Mouse (Mus musculus) liver, adult 2 months (tissue): ENCODE results near the gene Cox15. TPM values are rescaled to one million over a fixed set of nuclear protein-coding genes. Genes with fewer than 3 reads are reported as not detected.

Source experiments
- DNase-seq: peaks from one replicate; pipeline ENCODE4 v3.0.0-alpha.2; 2011; ENCODE audit warnings: low read depth, low spot score; ENCODE audit errors: extremely low read depth
- H3K27ac ChIP-seq: fragments of 200-500 bp; replicated peaks from 2 replicates; pipeline ENCODE4 v1.5.1; 2012; ENCODE audit warnings: low read depth, mild to moderate bottlenecking, control low read depth, inconsistent platforms, low read length; ENCODE audit not compliant: insufficient read depth
- H3K27me3 ChIP-seq: fragments of 200-500 bp; 2 replicates; pipeline ENCODE4 v1.6.1; 2012; ENCODE audit warnings: mild to moderate bottlenecking, moderate library complexity, low read length, inconsistent platforms; ENCODE audit not compliant: control insufficient read depth, insufficient read depth
- H3K36me3 ChIP-seq: fragments of 200-500 bp; 2 replicates; pipeline ENCODE4 v1.6.1; 2012; ENCODE audit warnings: low read length, inconsistent platforms; ENCODE audit not compliant: control insufficient read depth, insufficient read depth
- H3K4me1 ChIP-seq: fragments of 200-500 bp; 2 replicates; pipeline ENCODE4 v1.6.1; 2011; ENCODE audit warnings: low read length; ENCODE audit not compliant: control insufficient read depth, insufficient read depth
- H3K4me3 ChIP-seq: fragments of 200-500 bp; 2 replicates; pipeline ENCODE4 v1.5.1; 2011; ENCODE audit warnings: low read depth, mild to moderate bottlenecking, control low read depth, low read length, moderate library complexity; ENCODE audit not compliant: insufficient read depth
- H3K79me2 ChIP-seq: fragments of 200-500 bp; 2 replicates; pipeline ENCODE4 v1.6.1; 2012; ENCODE audit warnings: inconsistent platforms, mild to moderate bottlenecking, low read length, moderate library complexity; ENCODE audit not compliant: control insufficient read depth, insufficient read depth
- H3K9ac ChIP-seq: fragments of 200-500 bp; 2 replicates; pipeline ENCODE4 v1.6.1; 2012; ENCODE audit warnings: low read depth, mild to moderate bottlenecking, control low read depth, inconsistent platforms, low read length
- CTCF ChIP-seq: fragments of 200-500 bp; IDR thresholded peaks from 2 replicates; pipeline ENCODE4 v1.5.1; 2011; ENCODE audit warnings: low read depth, low read length, control low read depth
- POLR2A ChIP-seq: fragments of 200-500 bp; IDR thresholded peaks from 2 replicates; pipeline ENCODE4 v1.6.1; 2011; ENCODE audit warnings: low read length, control low read depth; ENCODE audit not compliant: insufficient read depth; ENCODE audit errors: extremely low read depth
- WGBS: fragments of 180-500 bp; shearing (Covaris S2); methylation state at CpG from one replicate; pipeline ENCODE4 v1.1.7; 2018; 5-methylcytosine and 5-hydroxymethylcytosine counted together
- polyA plus RNA-seq: library from polyadenylated mRNA; depleted of rRNA; stranded (reverse); fragments of >200 nt; gene quantifications from 2 replicates; pipeline ENCODE4 v1.2.3, GENCODE M21; 2012
- total RNA-seq: library from RNA; depleted of rRNA; stranded (reverse); fragments of >200 nt; gene quantifications from 2 replicates; pipeline ENCODE4 v1.2.3, GENCODE M21; 2014

The Cox15 gene
- total and polyA plus RNA-seq, 2 experiments, result 9.2 to 10.6 TPM

DNA sequence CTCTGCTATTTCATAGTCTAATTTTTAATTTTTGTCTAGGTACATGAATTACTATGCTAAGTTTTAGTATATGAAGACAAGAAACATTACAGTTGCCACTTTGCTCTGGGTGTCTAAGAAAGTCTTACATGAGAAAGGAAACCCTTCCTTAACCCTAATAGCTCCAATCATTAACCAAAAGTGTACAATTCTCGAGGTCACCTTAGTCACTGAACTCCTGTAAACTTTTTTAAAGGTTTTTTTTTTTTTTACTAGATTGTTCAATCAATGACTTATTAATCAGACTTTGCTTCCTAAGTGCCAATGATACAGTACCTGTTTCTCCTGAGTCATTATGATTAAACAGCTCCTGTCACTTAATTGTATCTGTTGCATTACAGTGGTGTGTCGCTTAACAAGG is 24.5 kb upstream of the Cox15 start:
- no peaks in the 10 kb centered on the region for H3K27me3 ChIP-seq
- 13% methylated on average over 2 of the region's 2 CpGs for WGBS
- no peak for TF ChIP-seq CTCF
- TF ChIP-seq POLR2A, result no peak
- H3K79me2 ChIP-seq, result no peaks in the 10 kb centered on the region
- peaks cover 18% of the 10 kb centered on the region for H3K4me1 ChIP-seq
- no peaks in the 10 kb centered on the region for H3K36me3 ChIP-seq
- peak; percentile 93 for DNase-seq
- H3K27ac ChIP-seq, result no peak overlapping the region
- H3K4me3 ChIP-seq, result no peak overlapping the region; the same call in 1 of the 2 replicates
- H3K9ac ChIP-seq, result no peak overlapping the region

DNA sequence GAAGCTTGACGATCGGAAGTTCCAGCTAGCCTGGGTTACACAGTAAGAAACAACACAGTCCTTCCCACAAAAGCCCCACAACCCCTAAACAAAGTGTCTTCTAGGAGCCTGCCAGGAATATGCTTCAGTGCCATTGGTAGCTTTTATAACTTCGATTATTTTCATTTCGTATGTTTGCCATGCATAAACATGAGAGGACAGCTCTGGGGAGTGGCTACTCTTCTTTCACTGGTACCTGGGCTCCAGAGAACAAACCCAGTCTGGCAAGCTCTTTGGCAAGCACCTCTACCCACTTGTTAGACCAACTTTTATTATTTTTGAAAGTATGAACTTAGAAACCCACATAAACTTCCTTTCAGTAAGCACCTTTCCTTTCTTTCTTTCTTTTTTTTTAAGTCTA is 23.8 kb upstream of the Cox15 start:
- peak overlapping the region; percentile 31; the same call in 1 of the 2 replicates for H3K4me3 ChIP-seq
- peaks cover 18% of the 10 kb centered on the region for H3K4me1 ChIP-seq
- TF ChIP-seq CTCF (no peak), POLR2A (no peak)
- H3K9ac ChIP-seq, result peak overlapping the region; percentile 71
- peak overlapping the region; percentile 78 for H3K27ac ChIP-seq
- 19% methylated on average over 4 of the region's 4 CpGs for WGBS
- H3K79me2 ChIP-seq, result no peaks in the 10 kb centered on the region
- DNase-seq, result peak; percentile 92
- H3K36me3 ChIP-seq, result no peaks in the 10 kb centered on the region
- no peaks in the 10 kb centered on the region for H3K27me3 ChIP-seq

DNA sequence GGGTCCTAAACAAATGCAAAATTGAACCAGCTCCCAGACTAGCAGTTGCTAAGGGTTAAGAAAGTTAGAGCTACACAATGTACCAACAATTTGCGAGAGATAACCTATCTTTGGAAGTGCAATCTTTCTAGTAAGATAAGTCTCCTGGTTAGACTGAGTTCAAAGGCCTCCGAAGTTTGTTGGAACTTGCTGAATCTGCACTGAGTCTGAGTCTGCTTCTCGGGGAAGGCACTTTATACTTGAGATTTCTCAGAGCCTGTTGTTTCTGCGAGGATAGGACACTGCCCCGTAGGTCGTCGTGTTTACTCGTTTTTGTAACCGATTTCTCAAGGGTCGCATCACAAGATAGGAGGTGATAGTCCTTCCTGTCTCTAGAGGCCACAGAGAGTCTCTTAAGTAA is 22.6 kb upstream of the Cox15 start:
- DNase-seq, result peak; percentile 65
- H3K4me1 ChIP-seq, result peaks cover 15% of the 10 kb centered on the region
- H3K27ac ChIP-seq, result peak overlapping the region; percentile 39
- 14% methylated on average over 10 of the region's 10 CpGs for WGBS
- TF ChIP-seq POLR2A (no peak), CTCF (no peak)
- no peaks in the 10 kb centered on the region for H3K36me3 ChIP-seq
- no peaks in the 10 kb centered on the region for H3K79me2 ChIP-seq
- no peak overlapping the region for H3K9ac ChIP-seq
- no peak overlapping the region for H3K4me3 ChIP-seq
- H3K27me3 ChIP-seq, result no peaks in the 10 kb centered on the region

DNA sequence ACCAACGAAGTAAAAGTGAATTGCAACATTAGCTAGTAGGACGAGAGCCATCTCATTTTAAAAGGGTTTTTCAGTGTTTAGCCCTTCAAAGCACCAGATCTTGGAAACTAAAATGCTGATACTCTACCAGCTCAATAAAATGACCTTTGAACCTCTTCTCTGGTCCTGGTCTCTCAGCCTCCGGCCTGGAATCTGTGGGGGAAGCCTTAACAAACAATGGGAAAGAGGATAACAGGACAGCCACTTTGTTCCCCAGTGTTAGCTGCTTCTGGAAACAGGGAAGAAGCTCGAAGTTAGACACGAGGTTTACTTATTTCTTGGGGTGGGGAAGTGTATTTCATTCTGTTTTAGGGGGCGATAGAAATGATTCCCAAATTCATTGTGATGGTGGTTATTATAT is 19.5 kb upstream of the Cox15 start:
- TF ChIP-seq CTCF, result no peak
- TF ChIP-seq POLR2A, result no peak
- Histone ChIP-seq H3K4me3 (no peak overlapping the region), H3K9ac (no peak overlapping the region), H3K4me1 (peaks cover 18% of the 10 kb centered on the region), H3K79me2 (no peaks in the 10 kb centered on the region), H3K27ac (no peak overlapping the region), H3K36me3 (no peaks in the 10 kb centered on the region; the same call in 1 of the 2 replicates), H3K27me3 (no peaks in the 10 kb centered on the region)
- WGBS, result 39% methylated on average over 6 of the region's 6 CpGs
- peak; percentile 47 for DNase-seq

GRCm38 (mm10) chr19:43771499-43771969 is 18.7 kb upstream of the Cox15 start:
- H3K27ac ChIP-seq, result no peak overlapping the region
- DNase-seq, result no peak
- no peaks in the 10 kb centered on the region for H3K27me3 ChIP-seq
- WGBS, result 90% methylated on average over 5 of the region's 5 CpGs
- no peaks in the 10 kb centered on the region; the same call in 1 of the 2 replicates for H3K36me3 ChIP-seq
- H3K9ac ChIP-seq, result no peak overlapping the region
- no peaks in the 10 kb centered on the region for H3K79me2 ChIP-seq
- no peak for TF ChIP-seq POLR2A
- no peak for TF ChIP-seq CTCF
- H3K4me1 ChIP-seq, result peaks cover 21% of the 10 kb centered on the region
- H3K4me3 ChIP-seq, result no peak overlapping the region

DNA sequence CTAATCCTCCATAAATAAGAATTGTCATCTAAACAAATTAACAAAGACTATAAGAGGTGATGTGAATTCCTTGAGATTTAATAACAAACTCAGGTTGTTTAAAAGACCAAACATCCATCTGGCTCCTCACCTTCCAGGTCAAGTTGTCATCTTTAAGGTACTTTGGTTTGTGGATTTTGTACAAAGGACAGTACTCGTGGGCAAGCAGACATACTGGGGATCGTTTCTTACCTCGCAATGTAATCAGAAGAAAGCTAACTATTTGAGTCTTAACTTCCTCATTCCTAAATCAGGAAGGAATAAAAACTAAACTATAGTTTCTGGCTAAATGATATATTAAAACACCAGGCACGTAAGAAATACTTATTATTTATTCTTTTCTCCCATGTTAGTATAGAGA is 17.8 kb upstream of the Cox15 start:
- H3K36me3 ChIP-seq, result no peaks in the 10 kb centered on the region; the same call in 1 of the 2 replicates
- H3K4me1 ChIP-seq, result peaks cover 24% of the 10 kb centered on the region
- H3K4me3 ChIP-seq, result no peak overlapping the region
- DNase-seq, result no peak
- H3K79me2 ChIP-seq, result no peaks in the 10 kb centered on the region
- H3K27ac ChIP-seq, result no peak overlapping the region
- no peak overlapping the region for H3K9ac ChIP-seq
- WGBS, result 88% methylated on average over 4 of the region's 4 CpGs
- no peaks in the 10 kb centered on the region for H3K27me3 ChIP-seq
- TF ChIP-seq CTCF (no peak), POLR2A (no peak)
